In genomic region chr1:171184314-171184713, GRCm38 (mm10) we compare ENCODE assay signal across 9 mouse cellular contexts. TPM values are rescaled to one million over a fixed set of nuclear protein-coding genes. Genes with fewer than 3 reads are reported as not detected.
DNase-seq lines count a peak whose midpoint lies in the region; TF ChIP-seq lines count a peak whose summit lies in the region.
"Had no signal": no experiment of that assay in that cellular context is flagged by ENCODE, and none has a peak within 500 bp of the region (broad histone marks: within the 10 kb centered on the region; RNA-seq: fewer than 3 reads in every experiment).

No protein-coding gene starts in this region.

- H3K4me3 ChIP-seq in lung, adult 2 months (replicated peaks; ENCODE audit: extremely low read depth, low read depth, low read length) = no peak overlapping the region
- H3K4me3 ChIP-seq: neural tube, embryonic 12.5 days had no signal

- WGBS in lung, adult 2 months = 14% methylated on average over 7 of the region's 7 CpGs

- peaks cover 18% of the 10 kb centered on the region for H3K4me1 ChIP-seq in lung, adult 2 months (ENCODE audit: control insufficient read depth, insufficient read depth, low read length)

- DNase-seq in 3134 (ENCODE audit: extremely low read depth, insufficient read length, low spot score) (peak; percentile 37), 416B (ENCODE audit: low read depth) (peak; percentile 95)
- DNase-seq in heart, adult 8-10 months (ENCODE audit: low spot score) = peak; percentile 55
- DNase-seq in lung, adult 2 months = peak; percentile 52
- DNase-seq in thymus, postnatal 14 days = peak; percentile 32
- no peak for DNase-seq in right cerebral cortex, postnatal 14 days
- no peak for DNase-seq in layer of hippocampus, postnatal 25 days (ENCODE audit: extremely low spot score in 1 of 2, low spot score in 1 of 2)
- DNase-seq in frontal cortex, postnatal 14 days (ENCODE audit: low spot score in 2 of 2) = no peak

- TF ChIP-seq POLR2A in lung, adult 2 months (IDR thresholded peaks at IDR 0.05; ENCODE audit: borderline replicate concordance, extremely low read depth, low read depth, low read length) = no peak

- peak; percentile 44; the same call in 1 of the 2 replicates for TF ChIP-seq CTCF in lung, adult 2 months (IDR thresholded peaks at IDR 0.05; ENCODE audit: insufficient read depth, low read length)

RNA-seq across cellular contexts. Expression of gene Pcp4l1, which starts 11.8 kb away (rescaled TPM):
- total RNA-seq in heart, adult 8-10 months (2022) = 100 to 1,000 TPM; 193 to 360 (median 253) TPM
- 37.5 and 59.8 TPM in 2 replicates for polyA plus RNA-seq in lung, adult 2 months (2012; rRNA removed)
- 10 to 100 TPM; 42.1 to 43.6 TPM for total RNA-seq in layer of hippocampus, postnatal 25 days (2021)

RNA-seq across cellular contexts. Expression of gene Nr1i3, which starts 29.5 kb away (rescaled TPM):
- total RNA-seq in heart, adult 8-10 months (2022) = not detected
- polyA plus RNA-seq in lung, adult 2 months (2012; rRNA removed) = 0.25 TPM in 1 of 2 replicates, not detected in the other
- total RNA-seq in layer of hippocampus, postnatal 25 days (2021) = under 1 TPM; 0.12 to 0.15 TPM

RNA-seq across cellular contexts. Expression of gene Mpz, which starts 33.8 kb away (rescaled TPM):
- under 1 TPM in 2 of 4 experiments, not detected in 2; 0.31 to 0.41 TPM for total RNA-seq in heart, adult 8-10 months (2022)
- polyA plus RNA-seq in lung, adult 2 months (2012; rRNA removed) = 15.9 and 24.9 TPM in 2 replicates
- total RNA-seq in layer of hippocampus, postnatal 25 days (2021) = not detected

RNA-seq across cellular contexts. Expression of gene Sdhc, which starts 33.9 kb away (rescaled TPM):
- 1,000 to 10,000 TPM; 1,259 to 1,304 (median 1,268) TPM for total RNA-seq in heart, adult 8-10 months (2022)
- 136 and 191 TPM in 2 replicates for polyA plus RNA-seq in lung, adult 2 months (2012; rRNA removed)
- 100 to 1,000 TPM; 204 to 220 TPM for total RNA-seq in layer of hippocampus, postnatal 25 days (2021)

RNA-seq across cellular contexts. Expression of gene Tomm40l, which starts 38.0 kb away (rescaled TPM):
- total RNA-seq in heart, adult 8-10 months (2022) = 100 to 1,000 TPM in 1 of 4 experiments, 10 to 100 TPM in 3; 94.3 to 111 (median 97.4) TPM
- polyA plus RNA-seq in lung, adult 2 months (2012; rRNA removed) = 25.7 and 28.8 TPM in 2 replicates
- total RNA-seq in layer of hippocampus, postnatal 25 days (2021) = 10 to 100 TPM; 81.4 to 85.9 TPM

Comparison
In these comparisons a context has a peak if more than half of its experiments do, and no peak if none do; other contexts are left out.
1. DNase-seq: peak in 3134 (single experiment), 416B (single experiment), heart, adult 8-10 months (single experiment), lung, adult 2 months (single experiment) and thymus, postnatal 14 days (single experiment); none in right cerebral cortex, postnatal 14 days (single experiment), layer of hippocampus, postnatal 25 days (0 of 2) and frontal cortex, postnatal 14 days (0 of 2).
2. RNA of gene Pcp4l1, which starts 11.8 kb away (total RNA-seq): 193 to 360 TPM in heart, adult 8-10 months; 42.1 to 43.6 TPM in layer of hippocampus, postnatal 25 days; every median in the first group is over 4 times any median in the second.